Mouse (Mus musculus): ENCODE data around the gene Lif.

- TF ChIP-seq CHD2 (IDR thresholded peaks at IDR 0.05; ENCODE audit: low read length) (no peak), UBTF (IDR thresholded peaks at IDR 0.05; ENCODE audit: borderline replicate concordance, insufficient read depth, low read depth, low read length) (no peak), EP300 (IDR thresholded peaks at IDR 0.05; ENCODE audit: low read depth in 1 of 2, low read length in 2 of 2) (no peak), CTCF (IDR thresholded peaks at IDR 0.05 in 2 of 3, conservative IDR thresholded peaks at IDR 0.05 in 1 of 3; ENCODE audit: control insufficient read depth in 1 of 3, insufficient read depth in 1 of 3, low read depth in 2 of 3, low read length in 3 of 3, poor library complexity in 1 of 3, severe bottlenecking in 1 of 3) (no peak), POLR2A (IDR thresholded peaks at IDR 0.05; ENCODE audit: control insufficient read depth in 1 of 2, insufficient read depth in 1 of 2, low read depth in 1 of 2, low read length in 2 of 2, poor library complexity in 1 of 2) (no peak)
Measured at GRCm38 (mm10) chr11:4308514-4309450, 51.4 kb downstream of the Lif start.

Data from MEL (cell line).